Mouse (Mus musculus) adrenal gland, adult 8-10 months (tissue): ENCODE measurements around the gene Itgb6. TPM values are rescaled to one million over a fixed set of nuclear protein-coding genes. Genes with fewer than 3 reads are reported as not detected.

Experiments used
- DNase-seq: peaks from one replicate; pipeline ENCODE4 v3.0.0; 2022
- total RNA-seq, 4 experiments: library from RNA; stranded (reverse); gene quantifications; 2 replicates each; pipeline ENCODE4 v1.2.4; 2022

Itgb6 gene
- total RNA-seq, 4 experiments from 2014 or later = not detected

GRCm38 (mm10) chr2:60672973-60673954, 49.2 kb downstream of the Itgb6 start:
- no peak for DNase-seq

GRCm38 (mm10) chr2:60671215-60671614, 51.2 kb downstream of the Itgb6 start:
- no peak for DNase-seq

- DNase-seq = no peak
Measured at GRCm38 (mm10) chr2:60663071-60663470, 59.4 kb downstream of the Itgb6 start.

- DNase-seq = no peak
Measured at GRCm38 (mm10) chr2:60659993-60660392, 62.5 kb downstream of the Itgb6 start.

GRCm38 (mm10) chr2:60658992-60659391, 63.5 kb downstream of the Itgb6 start:
- DNase-seq = no peak

GRCm38 (mm10) chr2:60654828-60655227, 67.6 kb downstream of the Itgb6 start:
- no peak for DNase-seq

GRCm38 (mm10) chr2:60650155-60650554, 72.3 kb downstream of the Itgb6 start:
- DNase-seq = no peak

GRCm38 (mm10) chr2:60647650-60648049, 74.8 kb downstream of the Itgb6 start:
- DNase-seq = no peak

GRCm38 (mm10) chr2:60646583-60646982, 75.9 kb downstream of the Itgb6 start:
- no peak for DNase-seq

- no peak for DNase-seq
Measured at GRCm38 (mm10) chr2:60643406-60643805, 79.0 kb downstream of the Itgb6 start.

GRCm38 (mm10) chr2:60642606-60643005, 79.8 kb downstream of the Itgb6 start:
- no peak for DNase-seq

- no peak for DNase-seq
Measured at GRCm38 (mm10) chr2:60640342-60640672, 82.1 kb downstream of the Itgb6 start.

GRCm38 (mm10) chr2:60639617-60640341, 82.7 kb downstream of the Itgb6 start:
- no peak for DNase-seq

- no peak for DNase-seq
Measured at GRCm38 (mm10) chr2:60636910-60637761, 85.3 kb downstream of the Itgb6 start.

- no peak for DNase-seq
Measured at GRCm38 (mm10) chr2:60636481-60636880, 86.0 kb downstream of the Itgb6 start.

GRCm38 (mm10) chr2:60636038-60636437, 86.4 kb downstream of the Itgb6 start:
- DNase-seq = no peak

GRCm38 (mm10) chr2:60632791-60633190, 89.7 kb downstream of the Itgb6 start:
- DNase-seq = no peak

- no peak for DNase-seq
Measured at GRCm38 (mm10) chr2:60630304-60630703, 92.1 kb downstream of the Itgb6 start.

GRCm38 (mm10) chr2:60627952-60628351, 94.5 kb downstream of the Itgb6 start:
- DNase-seq = no peak

GRCm38 (mm10) chr2:60627515-60627914, 94.9 kb downstream of the Itgb6 start:
- no peak for DNase-seq

GRCm38 (mm10) chr2:60625766-60626165, 96.7 kb downstream of the Itgb6 start:
- no peak for DNase-seq

GRCm38 (mm10) chr2:60622161-60622560, 100.3 kb downstream of the Itgb6 start:
- DNase-seq = no peak

- DNase-seq = no peak
Measured at GRCm38 (mm10) chr2:60614758-60615157, 107.7 kb downstream of the Itgb6 start.
